Mouse (Mus musculus): ENCODE data around the gene Cisd3. TPM values are rescaled to one million over a fixed set of nuclear protein-coding genes. Genes with fewer than 3 reads are reported as not detected.

Cisd3 gene
- polyA plus RNA-seq, 1 experiment from 2014 or later = 59.1 TPM

GRCm38 (mm10) chr11:97711200-97711900, 25.7 kb downstream of the Cisd3 start:
- Histone ChIP-seq H3K9me3 (ENCODE audit: low read length) (no peaks in the 10 kb centered on the region), H3K36me3 (ENCODE audit: insufficient read depth, low read length) (peaks cover 12% of the 10 kb centered on the region), H3K27ac (ENCODE audit: low read length) (no peak overlapping the region), H3K9ac (replicated peaks; ENCODE audit: low read depth) (no peak overlapping the region), H3K4me1 (ENCODE audit: insufficient read depth, low read depth, low read length) (no peaks in the 10 kb centered on the region), H3K4me3 (ENCODE audit: low read depth, low read length) (no peak overlapping the region), H3K27me3 (replicated peaks; ENCODE audit: insufficient read depth, low read length) (no peaks in the 10 kb centered on the region), H3K4me2 (replicated peaks; ENCODE audit: low read depth, low read length) (no peak overlapping the region)
- no peak for TF ChIP-seq CTCF (IDR thresholded peaks at IDR 0.05)
- no peak for TF ChIP-seq EP300 (IDR thresholded peaks at IDR 0.05)
- DNase-seq (ENCODE audit: low spot score) (no peak), ATAC-seq (no peak)
- WGBS = 69% methylated on average over 13 of the region's 13 CpGs

GRCm38 (mm10) chr11:97712286-97712685, 26.7 kb downstream of the Cisd3 start:
- DNase-seq (ENCODE audit: low spot score) (no peak), ATAC-seq (no peak)
- H3K4me3 ChIP-seq (ENCODE audit: low read depth, low read length) = no peak overlapping the region
- no peak overlapping the region for H3K27ac ChIP-seq (ENCODE audit: low read length)
- no peaks in the 10 kb centered on the region for H3K27me3 ChIP-seq (replicated peaks; ENCODE audit: insufficient read depth, low read length)
- 85% methylated on average over 15 of the region's 15 CpGs for WGBS
- H3K36me3 ChIP-seq (ENCODE audit: insufficient read depth, low read length) = peaks cover 12% of the 10 kb centered on the region; the same call in 1 of the 2 replicates
- H3K4me2 ChIP-seq (replicated peaks; ENCODE audit: low read depth, low read length) = no peak overlapping the region
- H3K9ac ChIP-seq (replicated peaks; ENCODE audit: low read depth) = no peak overlapping the region
- no peaks in the 10 kb centered on the region for H3K4me1 ChIP-seq (ENCODE audit: insufficient read depth, low read depth, low read length)
- no peak for TF ChIP-seq CTCF (IDR thresholded peaks at IDR 0.05)
- TF ChIP-seq EP300 (IDR thresholded peaks at IDR 0.05) = no peak
- H3K9me3 ChIP-seq (ENCODE audit: low read length) = no peaks in the 10 kb centered on the region

GRCm38 (mm10) chr11:97713896-97714295, 28.3 kb downstream of the Cisd3 start:
- Histone ChIP-seq H3K4me2 (replicated peaks; ENCODE audit: low read depth, low read length) (no peak overlapping the region), H3K4me3 (ENCODE audit: low read depth, low read length) (no peak overlapping the region), H3K9me3 (ENCODE audit: low read length) (no peaks in the 10 kb centered on the region), H3K4me1 (ENCODE audit: insufficient read depth, low read depth, low read length) (no peaks in the 10 kb centered on the region), H3K27me3 (replicated peaks; ENCODE audit: insufficient read depth, low read length) (no peaks in the 10 kb centered on the region), H3K9ac (replicated peaks; ENCODE audit: low read depth) (no peak overlapping the region), H3K36me3 (ENCODE audit: insufficient read depth, low read length) (peaks cover 12% of the 10 kb centered on the region; the same call in 1 of the 2 replicates), H3K27ac (ENCODE audit: low read length) (no peak overlapping the region)
- DNase-seq (ENCODE audit: low spot score) (no peak), ATAC-seq (no peak)
- TF ChIP-seq CTCF (IDR thresholded peaks at IDR 0.05) = no peak
- TF ChIP-seq EP300 (IDR thresholded peaks at IDR 0.05) = no peak
- 78% methylated on average over 8 of the region's 8 CpGs for WGBS

GRCm38 (mm10) chr11:97714356-97714755, 28.7 kb downstream of the Cisd3 start:
- Histone ChIP-seq H3K4me3 (ENCODE audit: low read depth, low read length) (no peak overlapping the region), H3K36me3 (ENCODE audit: insufficient read depth, low read length) (peaks cover 16% of the 10 kb centered on the region), H3K27me3 (replicated peaks; ENCODE audit: insufficient read depth, low read length) (no peaks in the 10 kb centered on the region), H3K4me2 (replicated peaks; ENCODE audit: low read depth, low read length) (no peak overlapping the region), H3K4me1 (ENCODE audit: insufficient read depth, low read depth, low read length) (no peaks in the 10 kb centered on the region), H3K9ac (replicated peaks; ENCODE audit: low read depth) (no peak overlapping the region), H3K27ac (ENCODE audit: low read length) (no peak overlapping the region), H3K9me3 (ENCODE audit: low read length) (no peaks in the 10 kb centered on the region)
- TF ChIP-seq EP300 (IDR thresholded peaks at IDR 0.05) (no peak), CTCF (IDR thresholded peaks at IDR 0.05) (peak; percentile 40)
- DNase-seq (ENCODE audit: low spot score) (no peak), ATAC-seq (no peak)
- 93% methylated on average over 3 of the region's 3 CpGs for WGBS

- ATAC-seq = peak; percentile 58
- Histone ChIP-seq H3K9ac (replicated peaks; ENCODE audit: low read depth) (no peak overlapping the region), H3K4me1 (ENCODE audit: insufficient read depth, low read depth, low read length) (no peaks in the 10 kb centered on the region), H3K9me3 (ENCODE audit: low read length) (no peaks in the 10 kb centered on the region), H3K4me2 (replicated peaks; ENCODE audit: low read depth, low read length) (no peak overlapping the region), H3K27ac (ENCODE audit: low read length) (no peak overlapping the region), H3K36me3 (ENCODE audit: insufficient read depth, low read length) (peaks cover 23% of the 10 kb centered on the region), H3K4me3 (ENCODE audit: low read depth, low read length) (no peak overlapping the region), H3K27me3 (replicated peaks; ENCODE audit: insufficient read depth, low read length) (no peaks in the 10 kb centered on the region)
- TF ChIP-seq EP300 (IDR thresholded peaks at IDR 0.05) (no peak), CTCF (IDR thresholded peaks at IDR 0.05) (no peak)
- WGBS = 66% methylated on average over 14 of the region's 14 CpGs
- peak; percentile 58 for DNase-seq (ENCODE audit: low spot score)
Observed at GRCm38 (mm10) chr11:97714784-97715760, 29.4 kb downstream of the Cisd3 start.

- TF ChIP-seq CTCF (IDR thresholded peaks at IDR 0.05) (no peak), EP300 (IDR thresholded peaks at IDR 0.05) (no peak)
- Histone ChIP-seq H3K4me1 (ENCODE audit: insufficient read depth, low read depth, low read length) (no peaks in the 10 kb centered on the region), H3K4me3 (ENCODE audit: low read depth, low read length) (no peak overlapping the region), H3K27ac (ENCODE audit: low read length) (no peak overlapping the region), H3K9me3 (ENCODE audit: low read length) (no peaks in the 10 kb centered on the region), H3K4me2 (replicated peaks; ENCODE audit: low read depth, low read length) (no peak overlapping the region), H3K9ac (replicated peaks; ENCODE audit: low read depth) (no peak overlapping the region), H3K27me3 (replicated peaks; ENCODE audit: insufficient read depth, low read length) (no peaks in the 10 kb centered on the region), H3K36me3 (ENCODE audit: insufficient read depth, low read length) (peaks cover 28% of the 10 kb centered on the region)
- no peak for ATAC-seq
- no peak for DNase-seq (ENCODE audit: low spot score)
- 91% methylated on average over 8 of the region's 8 CpGs for WGBS
Observed at GRCm38 (mm10) chr11:97716021-97716420, 30.4 kb downstream of the Cisd3 start.

All from lung, postnatal 0 days (tissue).